In the genomic region with DNA sequence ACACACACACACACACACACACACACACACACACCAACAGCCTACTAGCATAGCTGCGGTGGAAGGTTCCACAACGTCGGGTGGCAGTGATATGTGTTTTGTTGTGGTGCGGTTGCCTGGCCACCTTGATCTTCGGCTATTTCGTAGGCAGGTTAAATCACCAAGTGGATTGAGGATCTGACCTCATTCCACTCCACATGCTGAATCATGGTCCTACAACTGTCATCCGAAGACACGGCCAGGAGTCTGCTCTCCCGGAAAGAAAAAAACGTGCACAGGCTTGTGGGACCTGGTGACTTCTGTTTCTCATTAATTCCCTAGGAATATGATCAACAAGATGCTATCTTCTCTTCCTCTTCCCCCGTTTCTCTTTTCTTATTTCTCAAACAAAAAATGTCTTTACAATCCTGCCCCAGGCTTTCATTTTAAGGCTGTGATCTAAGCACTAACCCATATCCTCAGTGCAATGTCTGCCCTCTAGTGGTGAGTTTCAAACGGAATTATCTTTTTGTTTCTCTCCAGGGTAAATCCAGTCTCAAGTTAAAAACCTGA, we compare ENCODE assay signal across 8 mouse cellular contexts. TPM values are rescaled to one million over a fixed set of nuclear protein-coding genes. Genes with fewer than 3 reads are reported as not detected.
A peak's percentile ranks its signal among the peaks of the same experiment; 100 is the strongest.
DNase-seq lines count a peak whose midpoint lies in the region; ATAC-seq lines count a peak whose summit lies in the region.

No protein-coding gene starts in this region.

- no peaks in the 10 kb centered on the region for H3K9me3 ChIP-seq in embryonic facial prominence, embryonic 13.5 days
- no peaks in the 10 kb centered on the region for H3K9me3 ChIP-seq in heart, embryonic 15.5 days (replicated peaks)
- H3K9me3 ChIP-seq in lung, embryonic 15.5 days = no peaks in the 10 kb centered on the region

- DNase-seq in frontal cortex, adult 2 months (ENCODE audit: extremely low spot score in 1 of 2, low spot score in 1 of 2) = peak; percentile 57 to 94
- DNase-seq in frontal cortex, postnatal 25 days (ENCODE audit: low spot score in 2 of 2) = no peak
- peak; percentile 43 for DNase-seq in adrenal gland, postnatal 10 days
- DNase-seq in kidney, postnatal 36 days = peak; percentile 35 to 73
- DNase-seq in retina, postnatal 1 day = peak; percentile 89

- H3K4me1 ChIP-seq in embryonic facial prominence, embryonic 13.5 days = no peaks in the 10 kb centered on the region
- H3K4me1 ChIP-seq in heart, embryonic 15.5 days (replicated peaks) = peaks cover 19% of the 10 kb centered on the region
- no peaks in the 10 kb centered on the region for H3K4me1 ChIP-seq in lung, embryonic 15.5 days

- no peaks in the 10 kb centered on the region for H3K27me3 ChIP-seq in embryonic facial prominence, embryonic 13.5 days
- H3K27me3 ChIP-seq in heart, embryonic 15.5 days = no peaks in the 10 kb centered on the region
- H3K27me3 ChIP-seq in lung, embryonic 15.5 days = no peaks in the 10 kb centered on the region

- no peaks in the 10 kb centered on the region for H3K36me3 ChIP-seq in embryonic facial prominence, embryonic 13.5 days
- no peaks in the 10 kb centered on the region for H3K36me3 ChIP-seq in heart, embryonic 15.5 days
- H3K36me3 ChIP-seq in lung, embryonic 15.5 days = no peaks in the 10 kb centered on the region

- peak; percentile 74; the same call in 1 of the 2 replicates for ATAC-seq in embryonic facial prominence, embryonic 13.5 days (ENCODE audit: insufficient number of reproducible peaks, insufficient read depth, low FRiP score, low TSS enrichment, low read depth)
- 0 out of 2 replicates have a peak, but pooled peaks have one; percentile 54 for ATAC-seq in heart, embryonic 15.5 days (replicated peaks; ENCODE audit: insufficient number of reproducible peaks, insufficient read depth, low FRiP score, low read depth)
- ATAC-seq in lung, embryonic 15.5 days (ENCODE audit: borderline replicate concordance, extremely low read depth, low FRiP score, low TSS enrichment) = peak; percentile 67; the same call in 1 of the 2 replicates

- H3K9ac ChIP-seq in embryonic facial prominence, embryonic 13.5 days = no peak overlapping the region
- H3K9ac ChIP-seq in heart, embryonic 15.5 days = no peak overlapping the region
- H3K9ac ChIP-seq in lung, embryonic 15.5 days = peak overlapping the region; percentile 15; the same call in 1 of the 2 replicates

- no peak overlapping the region for H3K27ac ChIP-seq in embryonic facial prominence, embryonic 13.5 days
- no peak overlapping the region for H3K27ac ChIP-seq in heart, embryonic 15.5 days
- H3K27ac ChIP-seq in lung, embryonic 15.5 days = no peak overlapping the region

- H3K4me3 ChIP-seq in embryonic facial prominence, embryonic 13.5 days = peak overlapping the region; percentile 26; the same call in 1 of the 2 replicates
- peak overlapping the region; percentile 38 for H3K4me3 ChIP-seq in heart, embryonic 15.5 days
- H3K4me3 ChIP-seq in lung, embryonic 15.5 days = peak overlapping the region; percentile 19

- 37% methylated on average over 12 of the region's 12 CpGs for WGBS in embryonic facial prominence, embryonic 13.5 days
- WGBS in heart, embryonic 15.5 days = 46% methylated on average over 12 of the region's 12 CpGs
- WGBS in lung, embryonic 15.5 days = 51% methylated on average over 12 of the region's 12 CpGs

- H3K4me2 ChIP-seq in embryonic facial prominence, embryonic 13.5 days = peak overlapping the region; percentile 49
- peak overlapping the region; percentile 56 for H3K4me2 ChIP-seq in heart, embryonic 15.5 days
- H3K4me2 ChIP-seq in lung, embryonic 15.5 days = peak overlapping the region; percentile 47

RNA-seq across cellular contexts. Expression of a gene that starts 43.6 kb away (rescaled TPM):
- polyA plus RNA-seq in frontal cortex, adult 2 months (2012; rRNA removed) = 1.3 and 1.4 TPM in 2 replicates
- not detected for total RNA-seq in adrenal gland, postnatal 10 days (2021)
- polyA plus RNA-seq in embryonic facial prominence, embryonic 13.5 days (2015; fragmentation: Nextera tagmentation; extraction: Ambion mirVana) = 2.4 and 2.5 TPM in 2 replicates
- 0.29 and 0.34 TPM in 2 replicates for polyA plus RNA-seq in heart, embryonic 15.5 days (2015; fragmentation: Nextera tagmentation; extraction: Ambion mirVana)
- polyA plus RNA-seq in lung, embryonic 15.5 days (2015; fragmentation: Nextera tagmentation; extraction: Ambion mirVana) = 0.89 and 1.5 TPM in 2 replicates

Comparison
In these comparisons a context has a peak if more than half of its experiments do, and no peak if none do; other contexts are left out.
1. DNase-seq: peak in frontal cortex, adult 2 months (2 of 2), adrenal gland, postnatal 10 days (single experiment), kidney, postnatal 36 days (2 of 2) and retina, postnatal 1 day (single experiment); none in frontal cortex, postnatal 25 days (0 of 2).
2. Peak in every context shown above with its lines, with median percentiles within 50 percentile points of each other: ATAC-seq, H3K4me2 ChIP-seq and H3K4me3 ChIP-seq.